Mouse (Mus musculus): Measurements from ENCODE around the gene Tmem185b. TPM values are rescaled to one million over a fixed set of nuclear protein-coding genes. Genes with fewer than 3 reads are reported as not detected.

The Tmem185b gene
- polyA plus RNA-seq, 1 experiment from 2014 or later, result 26.9 TPM

GRCm38 (mm10) chr1:119492505-119492904, 33.5 kb upstream of the Tmem185b start:
- ATAC-seq (ENCODE audit: low FRiP score, low read depth), result no peak
- WGBS, result 63% methylated on average over 1 of the region's 1 CpGs
- Histone ChIP-seq H3K27ac (peak overlapping the region; percentile 44; the same call in 1 of the 2 replicates), H3K4me3 (no peak overlapping the region), H3K27me3 (no peaks in the 10 kb centered on the region), H3K9ac (no peak overlapping the region), H3K4me2 (replicated peaks) (no peak overlapping the region; the same call in 1 of the 2 replicates), H3K36me3 (no peaks in the 10 kb centered on the region), H3K4me1 (peaks cover 56% of the 10 kb centered on the region), H3K9me3 (no peaks in the 10 kb centered on the region)

- Histone ChIP-seq H3K9ac (no peak overlapping the region), H3K27me3 (no peaks in the 10 kb centered on the region), H3K9me3 (no peaks in the 10 kb centered on the region), H3K4me3 (no peak overlapping the region), H3K4me2 (replicated peaks) (no peak overlapping the region), H3K27ac (peak overlapping the region; percentile 8; the same call in 1 of the 2 replicates), H3K36me3 (peaks cover 2% of the 10 kb centered on the region; the same call in 1 of the 2 replicates), H3K4me1 (peaks cover 51% of the 10 kb centered on the region)
- WGBS, result 51% methylated on average over 2 of the region's 2 CpGs
- ATAC-seq (ENCODE audit: low FRiP score, low read depth), result 0 out of 2 replicates have a peak, but pooled peaks have one; percentile 24
Measured at GRCm38 (mm10) chr1:119494024-119494711, 31.8 kb upstream of the Tmem185b start.

- 95% methylated on average over 9 of the region's 9 CpGs for WGBS
- Histone ChIP-seq H3K4me2 (replicated peaks) (no peak overlapping the region), H3K4me3 (no peak overlapping the region), H3K27ac (no peak overlapping the region), H3K9ac (no peak overlapping the region), H3K27me3 (no peaks in the 10 kb centered on the region), H3K9me3 (no peaks in the 10 kb centered on the region), H3K4me1 (peaks cover 47% of the 10 kb centered on the region), H3K36me3 (peaks cover 6% of the 10 kb centered on the region; the same call in 1 of the 2 replicates)
- ATAC-seq (ENCODE audit: low FRiP score, low read depth), result no peak
Measured at GRCm38 (mm10) chr1:119494712-119495395, 31.1 kb upstream of the Tmem185b start.

- Histone ChIP-seq H3K36me3 (peaks cover 8% of the 10 kb centered on the region; the same call in 1 of the 2 replicates), H3K4me1 (peaks cover 42% of the 10 kb centered on the region), H3K9ac (no peak overlapping the region), H3K4me2 (replicated peaks) (no peak overlapping the region), H3K4me3 (no peak overlapping the region), H3K9me3 (no peaks in the 10 kb centered on the region), H3K27me3 (no peaks in the 10 kb centered on the region), H3K27ac (no peak overlapping the region)
- no peak for ATAC-seq (ENCODE audit: low FRiP score, low read depth)
- WGBS, result 91% methylated on average over 6 of the region's 6 CpGs
Measured at GRCm38 (mm10) chr1:119495396-119495775, 30.6 kb upstream of the Tmem185b start.

- Histone ChIP-seq H3K9ac (no peak overlapping the region), H3K9me3 (peaks cover 4% of the 10 kb centered on the region; the same call in 1 of the 2 replicates), H3K27ac (no peak overlapping the region), H3K36me3 (peaks cover 22% of the 10 kb centered on the region), H3K27me3 (no peaks in the 10 kb centered on the region), H3K4me2 (replicated peaks) (no peak overlapping the region), H3K4me1 (peaks cover 25% of the 10 kb centered on the region), H3K4me3 (no peak overlapping the region)
- no peak for ATAC-seq (ENCODE audit: low FRiP score, low read depth)
- 77% methylated on average over 5 of the region's 5 CpGs for WGBS
Measured at GRCm38 (mm10) chr1:119497346-119498004, 28.5 kb upstream of the Tmem185b start.

GRCm38 (mm10) chr1:119498536-119499231, 27.3 kb upstream of the Tmem185b start:
- Histone ChIP-seq H3K4me3 (no peak overlapping the region), H3K27me3 (no peaks in the 10 kb centered on the region), H3K4me1 (peaks cover 27% of the 10 kb centered on the region), H3K9ac (no peak overlapping the region), H3K4me2 (replicated peaks) (no peak overlapping the region), H3K9me3 (peaks cover 4% of the 10 kb centered on the region; the same call in 1 of the 2 replicates), H3K27ac (peak overlapping the region; percentile 15; the same call in 1 of the 2 replicates), H3K36me3 (peaks cover 22% of the 10 kb centered on the region)
- no peak for ATAC-seq (ENCODE audit: low FRiP score, low read depth)
- 83% methylated on average over 9 of the region's 9 CpGs for WGBS

GRCm38 (mm10) chr1:119499456-119499855, 26.5 kb upstream of the Tmem185b start:
- 88% methylated on average over 10 of the region's 10 CpGs for WGBS
- no peak for ATAC-seq (ENCODE audit: low FRiP score, low read depth)
- peaks cover 24% of the 10 kb centered on the region for H3K4me1 ChIP-seq

GRCm38 (mm10) chr1:119501881-119502280, 24.1 kb upstream of the Tmem185b start:
- H3K36me3 ChIP-seq, result peaks cover 22% of the 10 kb centered on the region
- H3K4me2 ChIP-seq (replicated peaks), result no peak overlapping the region
- no peak for ATAC-seq (ENCODE audit: low FRiP score, low read depth)
- peaks cover 28% of the 10 kb centered on the region for H3K4me1 ChIP-seq
- no peak overlapping the region for H3K9ac ChIP-seq
- 75% methylated on average over 8 of the region's 8 CpGs for WGBS
- H3K27ac ChIP-seq, result no peak overlapping the region
- H3K4me3 ChIP-seq, result no peak overlapping the region
- H3K9me3 ChIP-seq, result peaks cover 4% of the 10 kb centered on the region; the same call in 1 of the 2 replicates
- H3K27me3 ChIP-seq, result no peaks in the 10 kb centered on the region

More at GRCm38 (mm10) chr1:119499456-119499855, 26.5 kb upstream of the Tmem185b start:
- Histone ChIP-seq H3K27me3 (no peaks in the 10 kb centered on the region), H3K36me3 (peaks cover 22% of the 10 kb centered on the region), H3K9me3 (peaks cover 4% of the 10 kb centered on the region; the same call in 1 of the 2 replicates), H3K4me3 (no peak overlapping the region), H3K4me2 (replicated peaks) (no peak overlapping the region), H3K9ac (no peak overlapping the region), H3K27ac (no peak overlapping the region)

- Histone ChIP-seq H3K4me2 (replicated peaks) (peak overlapping the region; percentile 79), H3K4me3 (peak overlapping the region; percentile 74; the same call in 1 of the 2 replicates), H3K27me3 (no peaks in the 10 kb centered on the region), H3K9me3 (peaks cover 4% of the 10 kb centered on the region; the same call in 1 of the 2 replicates), H3K9ac (no peak overlapping the region), H3K36me3 (peaks cover 22% of the 10 kb centered on the region), H3K27ac (no peak overlapping the region), H3K4me1 (peaks cover 28% of the 10 kb centered on the region)
- 90% methylated on average over 11 of the region's 11 CpGs for WGBS
- ATAC-seq (ENCODE audit: low FRiP score, low read depth), result no peak
Measured at GRCm38 (mm10) chr1:119502729-119503128, 23.2 kb upstream of the Tmem185b start.

GRCm38 (mm10) chr1:119503181-119503580, 22.8 kb upstream of the Tmem185b start:
- Histone ChIP-seq H3K9ac (peak overlapping the region; percentile 84; the same call in 1 of the 2 replicates), H3K4me3 (peak overlapping the region; percentile 74), H3K27me3 (no peaks in the 10 kb centered on the region), H3K4me1 (peaks cover 28% of the 10 kb centered on the region), H3K9me3 (peaks cover 4% of the 10 kb centered on the region; the same call in 1 of the 2 replicates), H3K4me2 (replicated peaks) (peak overlapping the region; percentile 79), H3K27ac (no peak overlapping the region), H3K36me3 (peaks cover 22% of the 10 kb centered on the region)
- WGBS, result 80% methylated on average over 3 of the region's 3 CpGs
- ATAC-seq (ENCODE audit: low FRiP score, low read depth), result no peak

- H3K27ac ChIP-seq, result no peak overlapping the region
- H3K4me3 ChIP-seq, result peak overlapping the region; percentile 74
- peaks cover 4% of the 10 kb centered on the region; the same call in 1 of the 2 replicates for H3K9me3 ChIP-seq
- peak overlapping the region; percentile 84 for H3K9ac ChIP-seq
- peaks cover 22% of the 10 kb centered on the region for H3K36me3 ChIP-seq
- peak overlapping the region; percentile 79 for H3K4me2 ChIP-seq (replicated peaks)
- no peaks in the 10 kb centered on the region for H3K27me3 ChIP-seq
- H3K4me1 ChIP-seq, result peaks cover 29% of the 10 kb centered on the region
- WGBS, result 14% methylated on average over 5 of the region's 5 CpGs
- ATAC-seq (ENCODE audit: low FRiP score, low read depth), result no peak
Measured at GRCm38 (mm10) chr1:119503808-119504207, 22.2 kb upstream of the Tmem185b start.
